Mouse (Mus musculus): ENCODE results near the gene Pbrm1.

Pbrm1 gene

DNA sequence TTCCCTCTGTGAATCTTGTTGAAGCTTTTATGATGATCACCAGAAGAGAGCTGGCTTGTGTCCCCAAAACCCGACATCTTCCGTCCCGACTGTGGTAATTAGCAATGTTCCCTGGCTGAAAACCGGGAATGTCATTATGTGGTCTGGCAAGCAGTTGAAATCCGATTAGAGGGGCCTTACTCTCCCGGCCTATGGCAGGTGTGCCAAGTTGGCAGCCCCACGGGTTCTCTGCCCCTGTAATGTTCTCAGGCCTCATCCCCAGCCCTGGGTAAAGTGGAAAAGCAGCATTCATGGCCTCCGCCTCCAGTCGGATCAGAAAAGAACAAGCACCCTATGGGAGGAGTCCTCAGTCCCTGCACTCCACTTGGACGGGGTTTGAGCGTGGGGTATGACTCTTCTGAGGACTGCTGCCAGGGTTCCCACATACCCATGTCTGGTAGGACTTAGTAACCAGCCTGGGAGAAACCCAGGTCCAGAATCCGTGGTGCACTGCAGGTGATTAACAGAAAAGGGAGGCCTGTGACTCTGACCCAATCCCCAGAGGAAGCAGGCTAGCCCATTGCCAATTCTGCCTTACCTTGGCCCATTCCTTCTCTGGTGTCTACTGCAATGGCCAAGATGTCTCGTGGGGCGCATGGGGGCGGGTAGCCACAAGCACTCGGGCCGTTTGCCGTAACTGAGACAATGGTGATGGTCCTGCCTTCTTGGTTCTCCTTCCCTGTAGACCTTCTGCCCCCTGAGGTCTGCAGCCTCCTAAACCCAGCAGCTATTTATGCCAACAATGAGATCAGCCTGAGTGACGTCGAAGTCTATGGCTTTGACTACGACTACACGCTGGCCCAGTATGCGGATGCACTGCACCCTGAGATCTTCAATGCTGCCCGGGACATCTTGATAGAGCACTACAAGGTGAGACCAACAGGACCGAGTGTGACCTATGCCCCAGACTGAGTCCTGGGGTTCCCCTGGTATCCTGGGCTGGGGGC lies 115.4 kb downstream of the Pbrm1 start:
- DNase-seq, result no peak

DNA sequence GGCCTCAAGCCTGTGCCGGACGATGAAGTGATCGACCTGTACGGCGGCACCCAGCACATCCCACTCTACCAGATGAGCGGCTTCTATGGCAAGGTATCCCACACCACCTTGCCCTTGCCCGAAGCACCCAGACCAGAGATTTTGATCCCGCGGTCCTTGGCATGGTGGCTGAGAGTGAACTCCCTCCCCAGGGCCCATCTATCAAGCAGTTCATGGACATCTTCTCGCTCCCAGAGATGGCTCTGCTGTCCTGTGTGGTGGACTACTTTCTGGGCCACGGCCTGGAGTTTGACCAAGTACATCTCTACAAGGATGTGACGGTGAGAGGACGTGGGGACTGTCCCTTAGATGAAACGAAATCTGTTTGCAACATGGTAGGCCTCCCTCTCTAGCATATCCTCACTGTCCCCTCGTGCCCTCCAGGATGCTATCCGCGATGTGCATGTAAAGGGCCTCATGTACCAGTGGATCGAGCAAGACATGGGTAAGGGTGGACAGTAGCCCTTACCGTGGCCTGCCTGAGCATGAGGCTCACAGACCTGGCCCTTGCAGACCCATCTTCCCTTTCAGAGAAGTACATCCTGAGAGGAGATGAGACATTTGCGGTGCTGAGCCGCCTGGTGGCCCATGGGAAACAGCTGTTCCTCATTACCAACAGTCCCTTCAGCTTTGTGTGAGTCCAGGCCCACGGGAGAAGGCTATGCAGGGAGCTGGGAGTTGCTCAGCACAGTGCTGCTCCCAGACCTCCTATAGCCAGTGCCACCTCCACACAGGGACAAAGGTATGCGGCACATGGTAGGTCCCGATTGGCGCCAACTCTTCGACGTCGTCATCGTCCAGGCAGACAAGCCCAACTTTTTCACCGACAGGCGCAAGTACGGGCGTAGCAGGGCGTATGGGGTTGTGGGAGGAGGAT lies 116.8 kb downstream of the Pbrm1 start:
- no peak for DNase-seq

GRCm38 (mm10) chr14:31136411-31137280 lies 117.7 kb downstream of the Pbrm1 start:
- no peak for DNase-seq

DNA sequence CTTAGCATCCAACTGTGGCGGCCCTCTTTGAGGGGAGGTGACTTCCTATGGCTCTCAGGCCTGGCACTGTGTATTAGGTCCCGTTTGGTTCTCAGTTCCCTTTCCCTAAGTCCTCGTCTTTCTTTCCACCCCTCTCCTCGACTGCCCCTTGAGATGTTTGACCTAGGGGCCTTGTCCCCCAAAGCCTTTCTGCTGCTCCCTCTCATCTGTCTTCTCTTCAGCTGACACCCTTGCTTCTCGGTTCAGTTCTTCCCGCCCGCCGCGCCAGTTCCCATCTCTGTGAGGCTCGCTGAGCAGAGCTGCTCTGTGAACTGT lies 118.3 kb downstream of the Pbrm1 start:
- DNase-seq, result no peak

- DNase-seq, result no peak
Observed at GRCm38 (mm10) chr14:31137791-31138190, 118.9 kb downstream of the Pbrm1 start.

- DNase-seq, result no peak
Observed at GRCm38 (mm10) chr14:31138219-31138896, 119.4 kb downstream of the Pbrm1 start.

GRCm38 (mm10) chr14:31138897-31139429 lies 120.0 kb downstream of the Pbrm1 start:
- DNase-seq, result no peak

- no peak for DNase-seq
Observed at GRCm38 (mm10) chr14:31139666-31140065, 120.7 kb downstream of the Pbrm1 start.

- DNase-seq, result no peak
Observed at GRCm38 (mm10) chr14:31140141-31140540, 121.2 kb downstream of the Pbrm1 start.

DNA sequence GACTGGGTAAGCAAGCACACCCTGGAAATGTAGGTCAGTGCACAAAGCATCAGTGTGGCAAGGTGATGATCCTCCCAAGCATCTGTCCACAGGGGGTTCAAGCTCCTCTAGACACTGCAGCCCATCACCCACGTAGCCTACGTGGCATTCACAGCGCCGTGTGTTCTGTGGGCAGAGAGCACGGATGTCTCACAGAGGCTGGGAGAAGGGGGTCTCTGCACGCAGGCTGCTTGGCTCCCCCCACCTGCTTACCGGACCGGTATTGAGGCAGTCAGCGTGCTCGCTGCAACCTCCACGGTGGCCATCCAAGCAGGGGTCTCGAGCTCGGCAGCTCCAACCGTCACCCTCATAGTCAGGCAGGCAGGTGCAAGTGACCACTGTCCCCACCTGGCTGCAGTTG lies 122.1 kb downstream of the Pbrm1 start:
- no peak for DNase-seq

- DNase-seq, result no peak
Observed at GRCm38 (mm10) chr14:31145694-31146093, 126.8 kb downstream of the Pbrm1 start.

DNA sequence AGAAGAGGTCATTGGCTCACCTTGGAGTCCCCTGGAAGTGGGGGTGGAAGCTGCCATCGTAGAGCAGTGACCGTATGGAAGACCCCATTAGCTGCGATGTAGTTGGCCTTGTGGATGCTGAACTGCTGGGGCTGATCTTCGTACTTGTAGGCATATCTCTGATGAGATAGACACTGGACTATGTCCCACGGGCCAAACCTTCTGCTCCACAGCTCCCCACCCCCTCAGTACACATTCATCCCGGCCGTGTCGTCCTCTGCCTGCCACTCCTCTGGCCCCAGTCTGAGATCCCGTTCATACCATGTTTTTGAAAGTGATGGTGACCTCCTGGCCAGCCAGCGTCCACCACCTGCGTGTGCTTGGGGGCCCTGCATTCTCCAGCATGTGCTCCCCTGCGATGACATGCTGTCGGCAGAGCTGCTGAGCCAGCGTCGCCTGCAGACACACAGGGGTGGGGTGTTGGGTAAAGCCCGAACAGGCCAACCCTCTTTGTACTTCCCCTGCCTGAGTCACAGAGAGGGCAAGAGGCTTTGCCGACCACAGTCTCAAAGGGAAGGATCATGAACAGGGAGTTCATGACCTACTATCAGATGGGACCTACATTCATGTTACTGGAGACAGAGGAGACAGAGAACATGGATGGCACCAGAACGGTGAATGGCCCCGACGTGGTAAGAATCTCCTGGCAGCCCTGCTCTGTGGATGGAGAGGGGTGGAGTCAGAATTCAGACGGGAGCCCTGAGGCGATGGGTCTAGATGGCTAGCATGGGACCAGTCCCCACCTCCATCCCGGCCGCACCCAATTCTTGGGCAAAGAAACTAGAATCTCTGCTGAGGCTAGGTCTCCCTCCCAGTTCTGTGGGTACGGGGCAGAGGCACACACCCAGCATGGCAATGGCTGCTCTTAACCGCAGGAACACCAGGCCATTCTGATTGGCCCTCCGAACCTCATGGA lies 141.5 kb downstream of the Pbrm1 start:
- DNase-seq, result no peak

- no peak for DNase-seq
Observed at GRCm38 (mm10) chr14:31161191-31161590, 142.3 kb downstream of the Pbrm1 start.

- no peak for DNase-seq
Observed at GRCm38 (mm10) chr14:31161638-31162037, 142.7 kb downstream of the Pbrm1 start.

GRCm38 (mm10) chr14:31164067-31164466 lies 145.1 kb downstream of the Pbrm1 start:
- DNase-seq, result no peak

DNA sequence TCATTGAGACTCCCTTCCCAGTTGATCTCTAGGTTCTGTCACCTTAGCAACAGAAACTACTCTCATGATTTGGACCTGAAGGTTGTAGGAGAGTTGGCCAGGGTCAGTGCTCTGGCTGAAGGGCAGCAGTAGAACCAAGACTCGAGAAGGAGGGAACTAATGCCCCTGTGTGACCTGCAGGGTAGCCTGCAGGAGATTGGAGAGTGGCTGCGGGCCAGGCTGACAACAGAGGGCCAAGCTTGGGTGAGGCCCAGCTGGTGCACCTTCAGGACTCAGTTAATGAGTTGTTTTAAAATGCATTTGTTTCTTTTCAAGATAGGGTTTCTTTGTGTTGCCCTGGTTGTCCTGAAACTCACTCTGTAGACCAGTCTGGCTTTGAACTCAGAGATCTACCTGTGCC lies 146.1 kb downstream of the Pbrm1 start:
- no peak for DNase-seq

- DNase-seq, result no peak
Observed at GRCm38 (mm10) chr14:31165458-31165857, 146.5 kb downstream of the Pbrm1 start.

DNA sequence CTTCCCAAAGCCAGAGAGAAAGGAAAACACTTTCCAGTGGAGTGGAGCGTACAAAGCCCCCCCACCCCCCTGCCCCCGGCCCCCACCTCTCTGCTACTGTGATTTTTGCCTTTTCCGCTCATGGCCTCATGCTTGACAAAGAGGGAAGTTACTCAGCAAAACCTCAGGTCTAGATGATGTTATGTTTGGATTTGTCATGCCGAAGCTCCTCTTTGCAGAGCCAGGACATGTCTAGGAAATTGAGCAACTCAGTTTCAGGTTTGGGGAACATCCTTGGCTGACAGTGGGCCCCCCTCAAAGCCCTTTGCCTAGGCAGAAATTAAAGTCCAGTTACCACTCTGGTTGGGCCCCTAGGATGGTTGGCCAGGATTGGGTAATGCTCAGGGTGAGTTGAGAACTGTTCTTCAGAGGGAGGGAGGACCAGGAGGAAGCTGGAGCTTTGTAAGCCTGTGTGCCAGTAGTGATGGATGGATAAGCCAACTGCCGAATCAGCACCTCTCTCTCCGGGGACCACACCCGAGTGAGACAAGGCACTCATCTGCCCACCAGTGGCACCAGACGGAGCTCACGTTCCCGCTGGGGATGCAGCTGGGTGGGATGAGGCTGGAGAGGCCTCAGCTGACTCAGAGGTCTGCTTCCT lies 147.2 kb downstream of the Pbrm1 start:
- DNase-seq, result no peak

DNA sequence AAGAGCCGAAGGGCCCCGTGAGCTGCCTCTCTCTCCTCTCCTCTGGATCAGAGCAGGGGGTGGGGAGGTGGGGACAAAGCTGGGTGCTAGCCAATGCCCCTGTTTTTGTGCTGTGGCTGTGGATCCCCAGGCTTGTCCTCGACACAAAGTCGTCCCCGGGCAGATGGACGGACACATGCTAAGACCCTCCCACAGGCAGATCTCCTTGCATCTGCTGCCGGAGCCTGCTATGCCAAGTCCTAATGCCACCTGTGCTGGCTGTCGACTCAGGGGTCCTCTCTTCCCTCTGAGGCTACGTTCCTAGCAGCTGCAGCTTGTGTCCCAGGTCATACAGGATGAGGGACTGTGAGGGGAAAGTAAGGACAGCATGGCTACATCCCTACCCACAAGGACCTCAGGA lies 147.9 kb downstream of the Pbrm1 start:
- DNase-seq, result no peak

DNA sequence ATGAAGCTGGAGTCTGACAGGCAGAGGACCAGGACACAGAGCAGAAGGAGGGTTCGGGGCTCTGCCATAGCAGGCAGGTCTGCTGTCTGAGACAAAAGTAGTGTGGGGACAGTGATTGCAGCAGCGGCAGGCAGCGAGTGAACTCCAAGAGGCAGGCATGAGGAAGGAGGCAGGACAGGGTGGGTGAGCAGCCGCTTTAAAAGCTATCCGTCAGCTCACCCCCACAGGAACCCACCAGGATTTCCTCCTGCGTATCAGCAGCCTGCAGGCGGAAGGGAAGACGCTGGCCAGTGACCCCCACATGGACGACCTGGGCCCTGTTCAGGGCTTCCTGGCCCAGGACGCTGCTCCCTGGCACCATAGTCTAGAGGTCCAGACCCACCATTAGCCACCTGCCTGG lies 149.5 kb downstream of the Pbrm1 start, which contains the start of gene Stab1:
Stab1 (minus strand) TSS at position 217 of the 400 bp plus-strand sequence.
- DNase-seq, result no peak

All from right cerebral cortex, postnatal 14 days (tissue).